Mouse (Mus musculus): ENCODE data around the gene 4921539E11Rik.

Gene 4921539E11Rik

DNA sequence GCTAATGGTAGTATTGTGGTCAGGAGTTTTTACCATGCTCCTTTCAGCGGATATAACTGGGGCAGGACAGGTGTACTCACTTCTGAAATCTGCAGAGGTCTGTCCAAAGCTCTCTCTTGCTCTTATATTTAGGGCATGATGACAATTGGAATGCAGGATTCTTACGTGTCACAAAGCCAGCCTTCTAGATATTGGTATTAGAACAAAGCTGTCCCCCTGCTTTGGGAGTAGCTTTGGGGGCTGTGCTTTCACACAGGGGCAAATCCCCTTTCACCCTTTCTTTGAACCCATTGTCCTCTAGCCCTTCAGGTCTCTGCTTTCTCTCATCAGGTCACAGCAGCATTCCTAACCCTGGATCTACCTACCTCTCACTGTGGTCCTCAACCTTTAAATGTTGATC lies at the start of gene 4921539E11Rik:
TSS of gene 4921539E11Rik (minus strand) at position 101 of the 400 bp plus-strand sequence.
- no peak for DNase-seq

DNA sequence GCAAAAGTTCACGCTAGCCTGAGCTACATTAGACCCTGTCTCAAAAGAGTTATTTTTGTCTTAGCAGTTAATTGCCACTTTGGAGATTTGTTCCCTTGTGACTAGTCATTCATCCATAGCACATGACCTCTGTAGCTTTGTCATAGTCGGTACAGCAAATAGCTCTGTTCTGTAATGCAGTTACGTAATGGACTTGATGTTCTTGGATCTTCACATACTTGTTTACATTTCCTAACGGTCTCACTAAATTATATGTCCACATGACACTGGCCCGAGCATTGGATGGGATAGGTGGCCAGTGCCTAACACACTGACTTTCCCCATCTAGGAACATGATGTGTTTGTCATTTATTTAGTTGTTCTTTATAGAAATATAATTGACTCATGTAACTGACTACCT lies 44.5 kb upstream of the 4921539E11Rik start:
- DNase-seq = no peak

DNA sequence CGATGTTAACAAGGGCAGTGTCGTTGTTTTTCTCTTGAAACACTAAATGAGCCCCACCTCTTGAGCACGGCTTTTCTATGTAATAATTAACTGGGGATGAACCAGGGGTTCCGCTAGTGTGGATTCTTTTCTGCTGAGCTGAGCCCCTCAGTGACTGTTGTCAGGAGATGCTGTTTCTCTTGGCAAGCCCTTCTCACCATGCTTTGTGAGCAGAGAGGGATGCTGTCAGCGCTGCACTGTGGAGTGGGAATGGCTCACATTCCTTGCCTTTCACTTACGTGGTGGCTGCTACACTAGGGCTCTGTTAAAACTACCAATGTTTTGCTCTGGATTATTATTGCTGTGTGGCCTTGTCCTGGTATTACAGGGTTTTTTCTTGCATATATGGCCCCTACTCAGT lies 38.7 kb upstream of the 4921539E11Rik start:
- DNase-seq = no peak

DNA sequence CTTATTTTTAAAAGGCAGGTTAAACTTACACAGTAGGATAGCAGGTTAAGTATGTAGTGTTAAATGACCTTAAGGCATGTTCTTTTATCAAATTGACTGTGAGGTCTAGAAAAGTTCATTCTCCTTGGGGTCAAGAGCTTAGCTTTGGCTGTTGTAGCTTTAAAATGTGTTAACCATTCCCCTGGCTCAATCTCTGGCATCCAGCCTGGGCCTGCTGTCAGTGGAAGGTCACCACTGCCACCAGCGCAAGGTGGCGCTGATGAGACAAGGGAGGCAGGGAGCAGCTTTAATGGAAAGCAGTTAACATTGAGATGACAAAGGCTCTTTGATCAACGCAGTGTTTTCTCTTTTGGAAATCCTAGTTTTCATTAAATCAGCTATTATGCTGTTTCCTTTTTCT lies 36.3 kb upstream of the 4921539E11Rik start:
- peak; percentile 54 to 70 for DNase-seq

- DNase-seq = peak; percentile 35 to 73
These were observed 34.2 kb upstream of the 4921539E11Rik start for GRCm38 (mm10) chr4:103324688-103325451.

- DNase-seq = no peak
These were observed 30.8 kb upstream of the 4921539E11Rik start for GRCm38 (mm10) chr4:103321461-103321860.

- no peak for DNase-seq
These were observed 25.2 kb upstream of the 4921539E11Rik start for GRCm38 (mm10) chr4:103315861-103316260.

GRCm38 (mm10) chr4:103314526-103314910 lies 23.9 kb upstream of the 4921539E11Rik start:
- DNase-seq = peak; percentile 25 to 56

DNA sequence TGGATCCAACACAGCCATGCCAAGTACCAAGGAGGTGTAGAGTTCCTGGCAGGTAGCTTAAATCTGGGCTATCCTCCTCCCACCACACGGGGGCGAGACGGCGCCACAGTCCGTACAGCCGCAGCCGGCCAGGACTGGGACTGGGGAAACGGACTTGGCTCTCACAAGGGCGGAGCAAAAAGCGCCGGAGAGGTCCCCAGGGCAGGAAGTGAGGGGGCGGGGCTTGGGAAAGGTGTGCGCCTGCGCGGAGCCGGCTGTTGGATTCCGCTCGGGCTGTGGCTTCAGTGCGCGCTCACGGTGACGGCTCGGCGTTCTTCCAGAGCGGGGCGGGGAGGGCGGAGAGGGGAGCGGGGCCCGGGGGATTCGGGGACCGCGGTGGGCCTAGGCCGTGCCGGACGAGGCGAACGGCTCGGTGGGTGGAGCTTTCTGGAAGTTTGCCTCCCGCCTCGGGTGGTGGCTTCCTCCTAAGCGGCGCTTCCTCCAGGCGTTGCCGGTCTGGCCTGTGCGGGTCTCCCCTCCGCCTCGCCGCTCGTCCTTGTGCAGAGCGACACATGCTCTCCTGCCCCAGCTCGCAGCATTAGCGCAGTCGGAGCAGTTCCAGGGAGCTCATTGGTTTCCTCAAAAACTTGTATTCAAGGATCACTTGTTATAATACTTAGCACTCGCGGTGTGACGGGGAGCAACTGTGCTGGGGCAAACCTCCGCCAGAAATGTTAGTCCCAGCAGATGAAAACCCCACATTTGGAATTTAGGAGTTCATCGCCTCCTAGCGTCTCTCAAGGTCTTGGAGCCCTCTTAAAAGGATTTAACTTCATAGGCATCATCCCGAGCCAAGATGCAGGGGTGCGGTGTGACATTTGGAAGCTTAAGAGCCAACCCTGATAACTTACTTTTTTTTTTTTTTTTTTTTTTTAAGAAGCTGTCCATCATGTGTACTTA lies 23.2 kb upstream of the 4921539E11Rik start, which contains the start of gene Oma1:
TSS of gene Oma1 (plus strand) at position 226 of the 939 bp plus-strand sequence.
- DNase-seq = peak; percentile 99

GRCm38 (mm10) chr4:103303851-103304250 lies 13.2 kb upstream of the 4921539E11Rik start:
- DNase-seq = no peak

DNA sequence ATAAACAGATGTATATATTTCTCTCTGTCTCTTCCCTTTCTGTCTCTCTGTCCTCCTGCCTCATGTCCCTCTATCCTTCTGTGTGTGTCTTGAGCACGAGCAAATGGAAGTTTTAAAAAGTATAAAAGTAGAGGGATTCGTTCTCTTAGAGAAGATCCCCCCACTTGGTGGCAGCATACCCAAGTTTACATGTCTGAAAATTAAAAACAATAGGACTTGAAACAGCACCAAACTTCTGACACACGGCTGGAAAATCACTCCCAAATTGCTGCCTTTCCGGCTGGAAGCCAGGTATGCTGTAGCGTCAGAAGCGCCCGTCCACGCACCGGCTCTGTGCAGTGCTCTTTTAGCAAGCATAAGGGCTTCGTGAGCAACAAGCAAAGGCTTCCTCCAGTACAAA lies 8.7 kb upstream of the 4921539E11Rik start:
- no peak for DNase-seq

DNA sequence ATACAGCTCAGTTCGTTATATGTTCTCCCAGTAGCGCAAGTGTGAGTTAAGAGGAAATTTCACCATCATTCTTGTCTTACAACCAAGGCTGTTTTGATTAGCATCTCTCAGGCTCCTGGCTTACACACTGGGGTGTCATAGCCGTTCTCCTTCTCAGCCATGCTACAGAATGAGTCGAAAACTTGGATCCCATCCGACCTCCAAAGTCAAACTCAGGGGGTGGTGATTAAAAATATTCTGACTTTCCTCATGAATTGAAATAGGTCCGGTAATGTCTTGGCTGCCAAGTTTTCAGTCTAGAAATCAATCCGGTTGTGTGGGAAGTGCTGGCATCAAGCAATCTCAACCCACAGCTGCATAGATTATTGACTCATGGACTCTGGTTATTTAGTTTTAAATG lies 2.3 kb downstream of the 4921539E11Rik start:
- no peak for DNase-seq

DNA sequence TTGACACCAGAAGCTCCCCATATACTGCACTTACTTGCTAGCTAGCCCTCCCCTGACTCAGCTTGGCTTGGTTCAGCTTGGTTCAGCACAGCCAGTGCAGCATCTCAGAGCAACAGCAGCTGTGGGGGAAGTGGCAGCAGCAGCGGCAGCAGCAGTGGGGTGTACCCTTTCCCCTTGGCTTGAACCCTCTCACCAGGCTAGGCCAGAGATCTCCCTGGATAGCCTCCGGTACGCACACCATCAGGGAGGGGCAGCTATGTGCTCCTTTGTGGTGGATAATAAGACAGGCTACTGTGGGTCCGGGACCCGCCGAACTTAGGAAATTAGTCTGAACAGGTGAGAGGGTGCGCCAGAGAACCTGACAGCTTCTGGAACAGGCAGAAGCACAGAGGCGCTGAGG lies 17.6 kb downstream of the 4921539E11Rik start:
- DNase-seq = no peak

DNA sequence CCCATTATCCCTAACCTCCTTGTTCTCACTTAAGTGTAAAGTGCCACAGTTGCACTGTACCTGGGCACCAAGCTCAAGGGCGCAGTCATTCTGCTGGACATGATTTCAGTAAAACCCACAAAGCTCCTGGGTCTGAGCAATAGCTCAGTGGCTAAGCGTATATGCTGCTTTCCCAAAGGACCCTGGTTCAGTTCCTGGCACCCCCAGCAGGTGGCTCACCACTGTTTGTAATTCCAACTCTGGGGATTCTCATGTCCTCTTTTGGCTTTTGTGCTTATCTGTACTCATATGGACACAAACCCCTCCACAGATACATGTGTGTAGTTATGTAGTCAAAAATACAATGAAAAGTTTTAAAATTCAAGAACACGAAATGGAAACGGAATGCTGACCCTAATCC lies 21.3 kb downstream of the 4921539E11Rik start:
- peak in 1 of 2 experiments; percentile 19 for DNase-seq

GRCm38 (mm10) chr4:103265166-103265565 lies 25.5 kb downstream of the 4921539E11Rik start:
- no peak for DNase-seq

GRCm38 (mm10) chr4:103263812-103264396 lies 26.8 kb downstream of the 4921539E11Rik start:
- no peak for DNase-seq

DNA sequence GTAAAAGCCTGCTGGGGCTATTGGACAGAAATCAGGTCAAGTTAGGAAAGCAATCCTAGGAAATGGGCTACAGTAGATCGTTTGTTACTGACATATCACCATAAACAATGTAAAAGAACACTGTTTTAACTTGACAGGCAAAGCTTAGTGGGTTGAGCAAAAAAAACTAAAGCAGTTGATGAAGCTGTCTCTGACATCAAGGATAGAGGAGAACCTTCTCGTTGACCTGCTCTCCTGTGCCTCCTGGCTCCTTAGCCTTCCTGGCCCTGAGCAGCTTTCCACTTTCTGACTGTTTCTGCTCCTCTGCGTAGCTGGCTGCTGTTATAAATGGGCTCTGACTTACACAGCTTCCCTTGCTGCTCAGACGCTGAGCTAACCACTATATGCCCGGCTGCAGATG lies 27.3 kb downstream of the 4921539E11Rik start:
- DNase-seq = no peak

DNA sequence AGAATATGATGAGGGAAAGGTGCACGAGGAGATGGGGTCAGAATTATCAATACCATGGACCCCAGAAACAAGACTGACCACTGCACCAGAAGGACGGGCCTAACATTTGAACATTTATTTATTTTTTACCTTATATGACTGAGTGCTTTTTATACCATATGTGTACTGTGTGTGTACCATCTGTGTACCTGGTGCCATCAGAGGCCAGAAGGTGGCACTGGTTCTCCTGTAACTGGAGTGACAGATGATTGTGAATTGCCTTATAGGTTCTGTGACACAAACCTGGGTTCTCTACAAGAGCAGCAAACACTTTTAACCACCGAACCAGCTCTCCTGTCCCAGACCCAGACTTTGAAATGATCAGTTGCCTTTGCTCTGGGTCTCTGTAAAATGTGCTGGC lies 31.8 kb downstream of the 4921539E11Rik start:
- no peak for DNase-seq

DNA sequence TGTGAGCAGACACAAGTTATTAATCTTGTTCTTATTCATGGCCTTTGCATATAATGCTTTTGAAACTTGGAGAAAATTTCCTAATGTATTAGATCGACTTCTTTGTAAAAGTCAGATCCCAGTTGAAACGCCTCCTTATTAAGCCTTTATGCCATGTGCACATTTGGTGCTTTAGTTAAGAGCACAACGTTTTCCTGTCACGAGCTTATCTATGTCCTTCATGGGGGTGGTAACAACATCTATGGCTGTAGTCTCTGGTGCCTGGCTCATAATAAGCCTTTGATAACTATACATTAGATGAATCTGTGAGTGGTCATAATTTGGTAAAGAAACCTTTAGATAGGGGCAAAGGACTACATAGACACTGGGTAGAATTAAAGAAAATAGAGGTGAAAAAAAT lies 36.8 kb downstream of the 4921539E11Rik start:
- DNase-seq = no peak

DNA sequence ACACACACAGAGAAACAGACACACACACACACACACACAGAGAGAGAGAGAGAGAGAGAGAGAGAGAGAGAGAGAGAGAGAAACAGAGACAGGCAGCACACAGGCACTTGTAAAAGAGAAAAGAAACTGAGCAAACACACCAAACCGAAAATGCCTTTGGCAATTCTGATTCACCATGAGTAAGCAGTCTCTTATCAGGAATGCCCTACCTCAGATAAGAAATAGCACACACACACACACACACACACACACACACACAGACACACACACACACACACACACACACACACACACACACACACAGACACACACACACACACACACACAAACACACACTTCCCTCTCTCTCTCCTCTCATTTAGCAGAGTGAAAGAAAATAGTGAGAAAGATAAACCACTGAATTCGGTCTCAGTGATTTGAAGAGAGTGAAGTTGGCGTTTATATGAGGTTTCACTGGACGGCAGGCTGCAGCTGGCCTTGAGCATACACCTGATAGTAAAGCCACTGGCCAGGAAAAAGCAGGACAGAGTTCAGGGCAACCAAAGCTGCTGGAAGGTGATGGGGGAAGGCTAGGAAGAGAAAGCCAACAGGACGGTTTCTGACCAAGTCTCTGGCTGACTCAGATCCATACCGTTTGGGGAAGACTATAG lies 41.1 kb downstream of the 4921539E11Rik start:
- no peak for DNase-seq

DNA sequence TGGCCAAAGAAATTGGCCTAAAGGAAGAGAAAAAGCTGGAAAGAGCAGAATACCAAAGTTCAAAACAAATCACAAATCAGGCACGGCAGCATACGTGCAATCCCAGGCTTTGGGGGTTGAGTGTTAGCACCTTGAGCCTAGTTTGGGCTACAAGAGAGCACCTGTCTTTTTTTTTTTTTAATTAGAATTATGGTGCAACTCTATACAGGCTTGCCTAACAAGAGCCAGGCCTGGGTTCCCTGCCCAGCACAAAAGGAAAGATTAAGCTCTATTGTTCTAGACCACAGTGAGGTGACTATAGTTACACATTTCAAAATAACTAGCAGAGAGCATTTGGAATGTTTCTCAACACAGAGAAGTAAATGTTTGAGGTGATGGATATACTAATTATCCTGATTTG lies 42.9 kb downstream of the 4921539E11Rik start:
- no peak for DNase-seq

DNA sequence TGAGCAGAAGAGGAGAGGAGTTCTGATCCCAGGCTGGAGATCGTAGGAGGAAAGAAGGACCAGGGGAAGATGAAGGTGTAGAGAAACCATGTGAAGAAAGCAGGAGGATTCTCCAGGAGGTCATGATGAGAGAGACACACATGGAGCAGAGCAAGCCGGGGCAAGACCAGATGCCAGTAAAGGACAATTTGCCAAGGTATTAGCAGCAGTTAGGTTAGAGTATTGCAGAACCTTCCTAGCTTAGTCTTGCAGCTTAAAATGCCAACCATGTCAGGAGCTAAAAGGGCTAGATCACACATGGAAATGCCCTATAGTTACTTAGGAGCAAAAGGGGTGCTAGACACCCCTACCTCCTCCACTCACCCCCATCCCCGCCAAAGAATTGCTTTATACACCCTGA lies 43.4 kb downstream of the 4921539E11Rik start:
- no peak for DNase-seq

- no peak for DNase-seq
These were observed 58.5 kb downstream of the 4921539E11Rik start for GRCm38 (mm10) chr4:103232156-103232555.
